27 mouse cellular contexts compared by ENCODE assay signal in the genomic region with DNA sequence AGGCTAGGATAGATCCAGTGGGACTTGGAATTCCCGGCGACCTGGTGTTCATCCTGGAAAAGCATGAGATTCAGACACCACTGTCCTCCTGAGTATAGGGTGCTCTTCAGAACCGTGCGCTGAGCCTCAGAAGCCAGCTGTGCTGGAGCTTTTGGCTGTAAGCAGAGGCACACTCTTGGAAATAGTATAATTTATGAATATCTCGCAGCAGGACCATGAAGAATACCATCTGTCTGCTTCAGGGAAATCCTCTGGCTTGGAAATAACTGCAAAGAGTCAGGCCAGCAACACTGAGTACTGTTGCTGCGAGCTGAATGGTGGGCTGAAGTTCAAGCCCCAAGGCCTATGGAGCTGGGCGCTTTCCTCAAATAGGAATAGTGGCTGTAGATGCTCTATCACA. TPM values are rescaled to one million over a fixed set of nuclear protein-coding genes. Genes with fewer than 3 reads are reported as not detected.
DNase-seq lines count a peak whose midpoint lies in the region; ATAC-seq lines count a peak whose summit lies in the region.
"Had no signal": no experiment of that assay in that cellular context is flagged by ENCODE, and none has a peak within 500 bp of the region (broad histone marks: within the 10 kb centered on the region; RNA-seq: fewer than 3 reads in every experiment).

No protein-coding gene starts in this region.

- peak; percentile 62 to 73 for DNase-seq in cerebellum, postnatal 10 days
- DNase-seq in cerebellum, adult 8-10 months = no peak
- no peak for DNase-seq in hindbrain, embryonic 10.5 days (ENCODE audit: low spot score)
- DNase-seq in lung, postnatal 14 days = no peak
- DNase-seq: adrenal gland, postnatal 14 days; cerebellum, postnatal 25 days; embryo, embryonic 11 days; gastrocnemius, postnatal 25 days; kidney, adult 18-20 months; liver, embryonic 13.5 days; lung, postnatal 36 days; midbrain, embryonic 14.5 days; right cerebral cortex, postnatal 14 days; spleen, adult 18-20 months; thymus, adult 18-20 months; thymus, postnatal 4 days had no signal

- 83% methylated on average over 7 of the region's 7 CpGs for WGBS in hindbrain, embryonic 16.5 days
- WGBS in hindbrain, embryonic 10.5 days = 94% methylated on average over 7 of the region's 7 CpGs
- WGBS in lung, embryonic 16.5 days = 73% methylated on average over 7 of the region's 7 CpGs
- WGBS in stomach, embryonic 16.5 days = 57% methylated on average over 7 of the region's 7 CpGs

- no peaks in the 10 kb centered on the region for H3K9me3 ChIP-seq in hindbrain, embryonic 16.5 days (ENCODE audit: control insufficient read depth, low read length)
- H3K9me3 ChIP-seq in hindbrain, embryonic 10.5 days = no peaks in the 10 kb centered on the region
- peaks cover 3% of the 10 kb centered on the region; the same call in 1 of the 2 replicates for H3K9me3 ChIP-seq in lung, embryonic 16.5 days (ENCODE audit: control insufficient read depth, low read length)
- H3K9me3 ChIP-seq in stomach, embryonic 16.5 days (replicated peaks; ENCODE audit: control insufficient read depth, low read length) = no peaks in the 10 kb centered on the region
- H3K9me3 ChIP-seq: embryonic facial prominence, embryonic 13.5 days; liver, embryonic 13.5 days; neural tube, embryonic 12.5 days had no signal

- no peak overlapping the region for H3K27ac ChIP-seq in hindbrain, embryonic 16.5 days (ENCODE audit: low read depth, low read length)
- no peak overlapping the region for H3K27ac ChIP-seq in hindbrain, embryonic 10.5 days
- H3K27ac ChIP-seq in lung, embryonic 16.5 days (ENCODE audit: low read length) = no peak overlapping the region
- H3K27ac ChIP-seq in stomach, embryonic 16.5 days (ENCODE audit: low read length) = no peak overlapping the region
- H3K27ac ChIP-seq: embryonic facial prominence, embryonic 13.5 days; hindbrain, embryonic 14.5 days; kidney, postnatal 0 days; left cerebral cortex, adult 2 months; liver, embryonic 13.5 days; neural tube, embryonic 12.5 days had no signal

- H3K9ac ChIP-seq in hindbrain, embryonic 16.5 days (ENCODE audit: low read depth, low read length) = no peak overlapping the region
- H3K9ac ChIP-seq in lung, embryonic 16.5 days (ENCODE audit: low read length) = no peak overlapping the region
- no peak overlapping the region for H3K9ac ChIP-seq in stomach, embryonic 16.5 days (ENCODE audit: low read length)
- H3K9ac ChIP-seq: embryonic facial prominence, embryonic 13.5 days; hindbrain, embryonic 14.5 days; liver, embryonic 13.5 days; neural tube, embryonic 12.5 days had no signal

- ATAC-seq in hindbrain, embryonic 16.5 days = 0 out of 2 replicates have a peak, but pooled peaks have one; percentile 24
- peak; percentile 60; the same call in 1 of the 2 replicates for ATAC-seq in lung, embryonic 16.5 days (ENCODE audit: low read depth)
- peak; percentile 53; the same call in 1 of the 2 replicates for ATAC-seq in stomach, embryonic 16.5 days (ENCODE audit: insufficient read depth, low FRiP score)
- ATAC-seq: forebrain, embryonic 14.5 days had no signal

- H3K4me2 ChIP-seq in hindbrain, embryonic 16.5 days (ENCODE audit: low read length) = no peak overlapping the region
- H3K4me2 ChIP-seq in lung, embryonic 16.5 days (ENCODE audit: low read depth, low read length) = no peak overlapping the region
- H3K4me2 ChIP-seq in stomach, embryonic 16.5 days (ENCODE audit: low read depth, low read length) = no peak overlapping the region
- H3K4me2 ChIP-seq: embryonic facial prominence, embryonic 13.5 days; hindbrain, embryonic 14.5 days; liver, embryonic 13.5 days; neural tube, embryonic 12.5 days had no signal

- no peaks in the 10 kb centered on the region for H3K27me3 ChIP-seq in hindbrain, embryonic 16.5 days (replicated peaks; ENCODE audit: control insufficient read depth, insufficient read depth, low read length)
- no peaks in the 10 kb centered on the region for H3K27me3 ChIP-seq in hindbrain, embryonic 10.5 days (ENCODE audit: insufficient read depth, poor library complexity, severe bottlenecking)
- no peaks in the 10 kb centered on the region; the same call in none of the 2 replicates for H3K27me3 ChIP-seq in lung, embryonic 16.5 days (ENCODE audit: control insufficient read depth, insufficient read depth, low read depth, low read length)
- no peaks in the 10 kb centered on the region for H3K27me3 ChIP-seq in stomach, embryonic 16.5 days (ENCODE audit: control insufficient read depth, insufficient read depth, low read length)
- H3K27me3 ChIP-seq: embryonic facial prominence, embryonic 13.5 days; liver, embryonic 13.5 days; neural tube, embryonic 12.5 days had no signal

- H3K4me1 ChIP-seq in hindbrain, embryonic 16.5 days (ENCODE audit: control insufficient read depth, insufficient read depth, low read depth, low read length) = 0 out of 2 replicates have a peak, but pooled peaks cover 2% of the 10 kb centered on the region
- no peaks in the 10 kb centered on the region for H3K4me1 ChIP-seq in hindbrain, embryonic 10.5 days (replicated peaks)
- no peaks in the 10 kb centered on the region for H3K4me1 ChIP-seq in lung, embryonic 16.5 days (replicated peaks; ENCODE audit: control insufficient read depth, insufficient read depth, low read length)
- no peaks in the 10 kb centered on the region for H3K4me1 ChIP-seq in stomach, embryonic 16.5 days (ENCODE audit: control insufficient read depth, insufficient read depth, low read length)
- H3K4me1 ChIP-seq: embryonic facial prominence, embryonic 13.5 days; liver, embryonic 13.5 days; megakaryocyte, embryonic 14.5 days; neural tube, embryonic 12.5 days had no signal

- H3K4me3 ChIP-seq in hindbrain, embryonic 16.5 days (ENCODE audit: low read length) = no peak overlapping the region
- H3K4me3 ChIP-seq in hindbrain, embryonic 10.5 days = no peak overlapping the region
- H3K4me3 ChIP-seq in lung, embryonic 16.5 days (ENCODE audit: low read length) = no peak overlapping the region
- H3K4me3 ChIP-seq in stomach, embryonic 16.5 days (replicated peaks; ENCODE audit: low read length) = no peak overlapping the region
- H3K4me3 ChIP-seq: embryonic facial prominence, embryonic 13.5 days; erythroblast, embryonic 14.5 days; left cerebral cortex, adult 2 months; liver, embryonic 13.5 days; megakaryocyte, embryonic 14.5 days; neural tube, embryonic 12.5 days had no signal

- peaks cover 41% of the 10 kb centered on the region for H3K36me3 ChIP-seq in hindbrain, embryonic 16.5 days (ENCODE audit: control insufficient read depth, insufficient read depth, low read length)
- peaks cover 98% of the 10 kb centered on the region for H3K36me3 ChIP-seq in hindbrain, embryonic 10.5 days
- no peaks in the 10 kb centered on the region for H3K36me3 ChIP-seq in lung, embryonic 16.5 days (ENCODE audit: control insufficient read depth, insufficient read depth, low read length)
- H3K36me3 ChIP-seq in stomach, embryonic 16.5 days (ENCODE audit: control insufficient read depth, insufficient read depth, low read length) = no peaks in the 10 kb centered on the region
- H3K36me3 ChIP-seq: liver, embryonic 13.5 days had no signal

RNA-seq across cellular contexts. Expression of a gene that starts 29.9 kb away (rescaled TPM):
- 15.6 and 18.8 TPM in 2 replicates for polyA plus RNA-seq in hindbrain, embryonic 16.5 days (2015; fragmentation: Nextera tagmentation; extraction: Ambion mirVana)
- polyA plus RNA-seq in hindbrain, embryonic 10.5 days (2016; fragmentation: Nextera tagmentation; extraction: Ambion mirVana) = 1.6 and 1.8 TPM in 2 replicates
- 2.2 and 2.6 TPM in 2 replicates for polyA plus RNA-seq in lung, embryonic 16.5 days (2015; fragmentation: Nextera tagmentation; extraction: Ambion mirVana)
- polyA plus RNA-seq in stomach, embryonic 16.5 days (2015; fragmentation: Nextera tagmentation; extraction: Ambion mirVana) = 20.8 and 26.4 TPM in 2 replicates
- polyA plus RNA-seq: erythroblast, embryonic 14.5 days; liver, embryonic 13.5 days had no signal

Comparison
In these comparisons a context has a peak if more than half of its experiments do, and no peak if none do; other contexts are left out.
1. DNase-seq: peak in cerebellum, postnatal 10 days (2 of 2); none in cerebellum, adult 8-10 months (single experiment), hindbrain, embryonic 10.5 days (single experiment) and lung, postnatal 14 days (single experiment).
2. Peak in every context shown above with its lines, with median percentiles within 50 percentile points of each other: ATAC-seq.